Mouse (Mus musculus) CH12.LX (cell line): ENCODE data around the gene Gm1673. TPM values are rescaled to one million over a fixed set of nuclear protein-coding genes. Genes with fewer than 3 reads are reported as not detected.

ENCODE experiments used
- DNase-seq: peaks from one replicate; pipeline ENCODE4 v3.0.0-alpha.2; 2013; ENCODE audit errors: extremely low read depth
- H3K27ac ChIP-seq: 2 replicates; pipeline ENCODE4 v1.5.1; 2012; ENCODE audit warnings: low read depth, mild to moderate bottlenecking, control low read depth, moderate library complexity; ENCODE audit not compliant: insufficient read depth
- H3K27me3 ChIP-seq: replicated peaks from 2 replicates; pipeline ENCODE3; 2012; ENCODE audit warnings: inconsistent platforms
- H3K36me3 ChIP-seq, 2 experiments: replicated peaks in 1 of 2; 2 replicates each; pipeline versions ENCODE3 to v1.6.1; 2012; ENCODE audit warnings: inconsistent platforms in 1 of 2, low read length in 1 of 2, mild to moderate bottlenecking in 1 of 2, mixed read lengths in 1 of 2, moderate library complexity in 1 of 2; ENCODE audit not compliant: control insufficient read depth in 1 of 2, insufficient read depth in 1 of 2
- H3K4me1 ChIP-seq, 2 experiments: 2 replicates each; pipeline ENCODE4 v1.6.1; 2012; ENCODE audit warnings: inconsistent platforms in 1 of 2, moderate library complexity in 1 of 2; ENCODE audit not compliant: insufficient read depth in 2 of 2, control insufficient read depth in 1 of 2
- H3K4me2 ChIP-seq: 2 replicates; pipeline ENCODE4 v1.6.1; 2012; ENCODE audit warnings: low read depth, mild to moderate bottlenecking, control low read depth; ENCODE audit not compliant: poor library complexity, insufficient read depth, severe bottlenecking
- H3K4me3 ChIP-seq, 3 experiments: fragments of 150-350 bp in 1 of 3; sonication (generic) in 1 of 3; replicated peaks in 1 of 3; 2 replicates each; pipeline versions ENCODE3 to v1.5.1; 2011 to 2012; ENCODE audit warnings: low read depth in 2 of 3, low read length in 2 of 3, mild to moderate bottlenecking in 2 of 3, moderate library complexity in 2 of 3, control low read depth in 1 of 3, improper control_type of control experiment in 1 of 3, inconsistent platforms in 1 of 3, mixed read lengths in 1 of 3; ENCODE audit not compliant: poor library complexity in 1 of 3
- H3K79me2 ChIP-seq: replicated peaks from 2 replicates; pipeline ENCODE4 v1.6.1; 2012; ENCODE audit warnings: mild to moderate bottlenecking, moderate library complexity; ENCODE audit not compliant: control insufficient read depth, poor library complexity, insufficient read depth, severe bottlenecking; ENCODE audit errors: extremely low read depth
- H3K9ac ChIP-seq: 2 replicates; pipeline ENCODE4 v1.6.1; 2012; ENCODE audit warnings: low read depth, mild to moderate bottlenecking, control low read depth, moderate library complexity; ENCODE audit not compliant: insufficient read depth
- H3K9me3 ChIP-seq: replicated peaks from 2 replicates; pipeline ENCODE3; 2012; ENCODE audit warnings: low read length, inconsistent platforms, mixed read lengths
- CHD2 ChIP-seq: IDR thresholded peaks from 2 replicates; pipeline ENCODE4 v1.6.1; 2011; ENCODE audit warnings: low read length, improper control_type of control experiment
- E2F4 ChIP-seq: IDR thresholded peaks from 2 replicates; pipeline ENCODE4 v1.6.1; 2011; ENCODE audit warnings: low read depth, low read length, improper control_type of control experiment; ENCODE audit not compliant: insufficient replicate concordance
- ELF1 ChIP-seq: IDR thresholded peaks from 2 replicates; pipeline ENCODE4 v1.6.1; 2014; ENCODE audit warnings: low read depth, mild to moderate bottlenecking, inconsistent platforms, low read length, improper control_type of control experiment
- IRF4 ChIP-seq: IDR thresholded peaks from 2 replicates; pipeline ENCODE4 v1.6.1; 2014; ENCODE audit warnings: low read depth, mild to moderate bottlenecking, inconsistent platforms, low read length, improper control_type of control experiment
- JUN ChIP-seq: IDR thresholded peaks from 2 replicates; pipeline ENCODE4 v1.6.1; 2011; ENCODE audit warnings: low read depth, mild to moderate bottlenecking, low read length, improper control_type of control experiment, moderate library complexity; ENCODE audit not compliant: insufficient read depth
- MXI1 ChIP-seq: IDR thresholded peaks from 2 replicates; pipeline ENCODE4 v1.6.1; 2011; ENCODE audit warnings: mild to moderate bottlenecking, low read depth, low read length, improper control_type of control experiment
- NRF1 ChIP-seq: IDR thresholded peaks from 2 replicates; pipeline ENCODE4 v1.6.1; 2014; ENCODE audit warnings: low read depth, mild to moderate bottlenecking, inconsistent platforms, low read length, improper control_type of control experiment, moderate library complexity
- POLR2AphosphoS2 ChIP-seq: IDR thresholded peaks from 2 replicates; pipeline ENCODE4 v1.6.1; 2011; ENCODE audit warnings: low read depth, low read length, improper control_type of control experiment
- TCF12 ChIP-seq: IDR thresholded peaks from 2 replicates; pipeline ENCODE4 v1.6.1; 2014; ENCODE audit warnings: low read depth, mild to moderate bottlenecking, inconsistent platforms, low read length, improper control_type of control experiment
- UBTF ChIP-seq: IDR thresholded peaks from 2 replicates; pipeline ENCODE4 v1.6.1; 2012; ENCODE audit warnings: low read depth, mild to moderate bottlenecking, inconsistent platforms, low read length, improper control_type of control experiment, moderate library complexity
- USF1 ChIP-seq: IDR thresholded peaks from 2 replicates; pipeline ENCODE4 v1.6.1; 2014; ENCODE audit warnings: low read depth, mild to moderate bottlenecking, inconsistent platforms, low read length, improper control_type of control experiment
- ZKSCAN1 ChIP-seq: IDR thresholded peaks from 2 replicates; pipeline ENCODE4 v1.6.1; 2012; ENCODE audit warnings: low read depth, inconsistent platforms, low read length, improper control_type of control experiment, borderline replicate concordance
- dilution Hi-C: fragments of 300-500 bp; cut with MboI; formaldehyde crosslinking; loops from 2 replicates; pipeline ENCODE4 v1.14.3; 2020; ENCODE audit warnings: low sequenced_read_pairs; ENCODE audit not compliant: extremely low pct_unique_long_range_greater_than_20kb, extremely low pct_ligation_motif_present
- in situ Hi-C: fragments of 300-500 bp; cut with MboI; formaldehyde crosslinking; loops from 3 replicates; pipeline ENCODE4 v1.14.3; 2019; ENCODE audit warnings: low sequenced_read_pairs, low pct_ligation_motif_present, low pct_unique_long_range_greater_than_20kb, mixed read lengths
- polyA plus RNA-seq: library from polyadenylated mRNA; unstranded; fragments of >175 nt; gene quantifications from 2 replicates; pipeline ENCODE4 v1.2.1, GENCODE M21; 2012; ENCODE audit warnings: low read depth; ENCODE audit not compliant: insufficient read length
- total RNA-seq, 2 experiments: library from RNA; depleted of rRNA; stranded (reverse); fragments of 300-350 nt in 1 of 2; fragments of >200 nt in 1 of 2; gene quantifications; 2 replicates each; pipeline ENCODE4 v1.2.3; 2012 to 2014

The Gm1673 gene
- total and polyA plus RNA-seq, 3 experiments, result not detected

- Histone ChIP-seq H3K4me2 (no peak overlapping the region), H3K79me2 (no peaks in the 10 kb centered on the region), H3K9me3 (peaks cover 22% of the 10 kb centered on the region), H3K27me3 (no peaks in the 10 kb centered on the region)
- no peak for DNase-seq
- TF ChIP-seq UBTF, result no peak
- TF ChIP-seq ELF1, result no peak
- no peak for TF ChIP-seq USF1
- TF ChIP-seq TCF12, result no peak
- no peak for TF ChIP-seq JUN
- no peak for TF ChIP-seq E2F4
- TF ChIP-seq NRF1, result no peak
- TF ChIP-seq ZKSCAN1, result no peak
- TF ChIP-seq POLR2AphosphoS2, result no peak
- no peak for TF ChIP-seq CHD2
- no peak for TF ChIP-seq IRF4
- TF ChIP-seq, all 38 proteins: peak for 0
- Histone ChIP-seq H3K9ac (no peak overlapping the region), H3K36me3 (no peaks in the 10 kb centered on the region), H3K27ac (no peak overlapping the region), H3K4me1 (no peaks in the 10 kb centered on the region), H3K4me3 (no peak overlapping the region)
- in situ Hi-C loops, result no loop called here
- dilution Hi-C loops, result no loop called here
These were observed 11.7 kb downstream of the Gm1673 start for GRCm38 (mm10) chr5:33994671-33995625.

GRCm38 (mm10) chr5:33995843-33996693 is 12.8 kb downstream of the Gm1673 start, which contains the start of gene Nat8l:
TSS of gene Nat8l (plus strand) at chr5:33995984.
- no peak for DNase-seq
- Histone ChIP-seq H3K4me2 (no peak within 1 kb of the TSS), H3K9me3 (peaks cover 22% of the 10 kb centered on the region), H3K9ac (no peak within 1 kb of the TSS), H3K4me1 (no peaks in the 10 kb centered on the region), H3K27ac (no peak within 1 kb of the TSS), H3K36me3 (no peaks in the 10 kb centered on the region), H3K27me3 (no peaks in the 10 kb centered on the region), H3K79me2 (no peaks in the 10 kb centered on the region), H3K4me3 (no peak within 1 kb of the TSS)
- in situ Hi-C loops, result no loop called here
- TF ChIP-seq MXI1, result no peak
- dilution Hi-C loops, result no loop called here
